Mouse (Mus musculus) C2C12 (cell line): ENCODE results near the gene Echs1. TPM values are rescaled to one million over a fixed set of nuclear protein-coding genes. Genes with fewer than 3 reads are reported as not detected.
A peak's percentile ranks its signal among the peaks of the same experiment; 100 is the strongest.

ENCODE experiments used
- H3K27me3 ChIP-seq: one replicate; pipeline ENCODE4 v1.6.1; 2011; ENCODE audit not compliant: control insufficient read depth, insufficient read depth, insufficient read length
- H3K36me3 ChIP-seq: one replicate; pipeline ENCODE4 v1.6.1; 2011; ENCODE audit not compliant: control insufficient read depth, insufficient read depth
- H3K4me3 ChIP-seq: one replicate; pipeline ENCODE4 v1.5.1; 2011; ENCODE audit warnings: mild to moderate bottlenecking, control low read depth; ENCODE audit not compliant: poor library complexity, insufficient read depth, severe bottlenecking
- H3K79me2 ChIP-seq: one replicate; pipeline ENCODE4 v1.6.1; 2011; ENCODE audit not compliant: control insufficient read depth, insufficient read depth
- H3K79me3 ChIP-seq: one replicate; pipeline ENCODE4 v1.6.1; 2011; ENCODE audit warnings: low read depth, control low read depth
- H3ac ChIP-seq: one replicate; pipeline ENCODE3; 2011; ENCODE audit warnings: low read depth; ENCODE audit not compliant: control insufficient read depth, insufficient read length
- CEBPB ChIP-seq: IDR thresholded peaks from one replicate; pipeline ENCODE4 v1.6.1; 2011; ENCODE audit warnings: low read depth, mild to moderate bottlenecking, control low read depth, moderate library complexity
- CTCF ChIP-seq: IDR thresholded peaks from one replicate; pipeline ENCODE4 v1.5.1; 2011; ENCODE audit not compliant: control insufficient read depth, insufficient read depth, insufficient read length
- FOSL1 ChIP-seq: IDR thresholded peaks from one replicate; pipeline ENCODE4 v1.8.0; 2011; ENCODE audit warnings: mild to moderate bottlenecking, low read length; ENCODE audit not compliant: poor library complexity, insufficient read depth, severe bottlenecking
- MAX ChIP-seq: IDR thresholded peaks from one replicate; pipeline ENCODE4 v1.6.1; 2011; ENCODE audit warnings: mild to moderate bottlenecking, control low read depth
- MYOD1 ChIP-seq: IDR thresholded peaks from one replicate; pipeline ENCODE4 v1.6.1; 2011; ENCODE audit warnings: low read depth; ENCODE audit not compliant: control insufficient read depth, insufficient read length
- MYOG ChIP-seq: IDR thresholded peaks from one replicate; pipeline ENCODE4 v1.6.1; 2011; ENCODE audit not compliant: control insufficient read depth, insufficient read length; ENCODE audit errors: extremely low read depth
- USF1 ChIP-seq: IDR thresholded peaks from one replicate; pipeline ENCODE4 v1.6.1; 2011; ENCODE audit warnings: low read depth, mild to moderate bottlenecking, control low read depth, moderate library complexity
- polyA plus RNA-seq: library from polyadenylated mRNA; unstranded; fragments of >200 nt; fragmentation: generic; extraction: Trizol; gene quantifications from one replicate; pipeline ENCODE4 v1.2.1, GENCODE M21; 2012; ENCODE audit warnings: missing spikeins

Gene Echs1
- polyA plus RNA-seq, 1 experiment: 149 TPM

GRCm38 (mm10) chr7:140070042-140070711 lies 46.1 kb downstream of the Echs1 start:
- Histone ChIP-seq H3K79me3 (no peaks in the 10 kb centered on the region), H3K4me3 (no peak overlapping the region), H3K79me2 (no peaks in the 10 kb centered on the region), H3K36me3 (no peaks in the 10 kb centered on the region), H3ac (no peak overlapping the region), H3K27me3 (peaks cover 21% of the 10 kb centered on the region)
- TF ChIP-seq MYOD1: no peak
- TF ChIP-seq CEBPB: no peak
- TF ChIP-seq USF1: no peak
- TF ChIP-seq CTCF: no peak
- TF ChIP-seq FOSL1: no peak
- no peak for TF ChIP-seq MAX
- no peak for TF ChIP-seq MYOG

GRCm38 (mm10) chr7:140067397-140067796 lies 48.9 kb downstream of the Echs1 start:
- H3K79me2 ChIP-seq: no peaks in the 10 kb centered on the region
- TF ChIP-seq CEBPB: no peak
- no peaks in the 10 kb centered on the region for H3K79me3 ChIP-seq
- peaks cover 29% of the 10 kb centered on the region for H3K27me3 ChIP-seq
- no peak overlapping the region for H3ac ChIP-seq
- no peak overlapping the region for H3K4me3 ChIP-seq
- H3K36me3 ChIP-seq: no peaks in the 10 kb centered on the region

GRCm38 (mm10) chr7:140063092-140063491 lies 53.2 kb downstream of the Echs1 start:
- H3K36me3 ChIP-seq: no peaks in the 10 kb centered on the region
- TF ChIP-seq CTCF (peak; percentile 64), FOSL1 (no peak)
- H3ac ChIP-seq: no peak overlapping the region
- no peaks in the 10 kb centered on the region for H3K79me3 ChIP-seq
- no peak overlapping the region for H3K4me3 ChIP-seq
- H3K27me3 ChIP-seq: peaks cover 19% of the 10 kb centered on the region
- no peaks in the 10 kb centered on the region for H3K79me2 ChIP-seq

GRCm38 (mm10) chr7:140062307-140062706 lies 54.0 kb downstream of the Echs1 start:
- Histone ChIP-seq H3K79me3 (no peaks in the 10 kb centered on the region), H3K4me3 (no peak overlapping the region), H3K27me3 (peaks cover 19% of the 10 kb centered on the region), H3K36me3 (no peaks in the 10 kb centered on the region), H3ac (no peak overlapping the region), H3K79me2 (no peaks in the 10 kb centered on the region)
- TF ChIP-seq CTCF (no peak), FOSL1 (no peak), MYOD1 (no peak), MAX (no peak), MYOG (no peak), USF1 (no peak), CEBPB (no peak)

- Histone ChIP-seq H3K27me3 (peaks cover 19% of the 10 kb centered on the region), H3K4me3 (no peak overlapping the region), H3ac (no peak overlapping the region), H3K36me3 (no peaks in the 10 kb centered on the region), H3K79me3 (no peaks in the 10 kb centered on the region), H3K79me2 (no peaks in the 10 kb centered on the region)
- TF ChIP-seq MYOD1: no peak
- no peak for TF ChIP-seq CTCF
- no peak for TF ChIP-seq CEBPB
- no peak for TF ChIP-seq FOSL1
Measured at GRCm38 (mm10) chr7:140061832-140062130, 54.5 kb downstream of the Echs1 start.

GRCm38 (mm10) chr7:140060936-140061831 lies 55.1 kb downstream of the Echs1 start:
- H3K36me3 ChIP-seq: no peaks in the 10 kb centered on the region
- H3K4me3 ChIP-seq: no peak overlapping the region
- H3K27me3 ChIP-seq: peaks cover 19% of the 10 kb centered on the region
- H3ac ChIP-seq: no peak overlapping the region
- H3K79me2 ChIP-seq: no peaks in the 10 kb centered on the region
- no peak for TF ChIP-seq CTCF
- no peak for TF ChIP-seq FOSL1
- no peaks in the 10 kb centered on the region for H3K79me3 ChIP-seq
